Mouse (Mus musculus) gastrocnemius, postnatal 4 days (tissue): ENCODE measurements around the gene Mocs1. TPM values are rescaled to one million over a fixed set of nuclear protein-coding genes. Genes with fewer than 3 reads are reported as not detected.
A peak's percentile ranks its signal among the peaks of the same experiment; 100 is the strongest.

Experiments used
- DNase-seq, 2 experiments: peaks; one replicate each; pipeline ENCODE4 v3.0.0; 2021 to 2022; ENCODE audit warnings: low spot score in 2 of 2, mixed read lengths in 2 of 2
- long read RNA-seq, 2 experiments: library from polyadenylated mRNA; stranded (forward); transcript quantifications; one replicate each; pipeline ENCODE4 v2.0.0; 2021
- total RNA-seq, 2 experiments: library from RNA; stranded (reverse); gene quantifications; 2 replicates each; pipeline ENCODE4 v1.2.3; 2021

The Mocs1 gene
- total RNA-seq, result 10 to 100 TPM; 20.3 to 20.8 TPM
- long read RNA-seq, experiment 1, partial matches to known transcripts, result 0 of 4 reads
- long read RNA-seq, experiment 1, other reads (novel, unspliced or antisense), result 4 of 4 reads
- long read RNA-seq, experiment 2, partial matches to known transcripts, result 1 of 5 reads
- long read RNA-seq, experiment 2, other reads (novel, unspliced or antisense), result 4 of 5 reads

GRCm38 (mm10) chr17:49428239-49428688, at the start of gene Mocs1:
Mocs1 (plus strand) TSS chr17:49428362.
- DNase-seq, result peak; percentile 75 to 92

DNA sequence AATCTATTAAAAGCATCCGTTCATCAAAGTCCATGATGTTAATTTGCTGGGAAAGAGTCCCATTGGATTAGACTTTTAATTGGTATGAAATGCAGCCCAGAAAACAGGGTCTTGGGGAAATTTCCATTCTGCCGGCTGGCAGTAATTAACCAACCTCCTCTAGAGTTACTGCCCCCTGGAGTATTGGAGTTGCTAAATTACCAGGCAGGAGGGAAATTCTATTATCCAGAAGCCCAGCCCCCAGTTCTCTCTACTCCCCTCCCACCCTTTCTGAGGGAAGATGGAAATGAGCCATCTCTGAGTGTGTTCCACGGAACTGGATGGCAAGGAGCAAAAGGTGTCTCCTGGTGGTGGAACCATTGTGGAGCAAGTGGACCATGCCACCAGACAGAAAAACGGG, 48.5 kb upstream of the Mocs1 start:
- DNase-seq, result no peak

- no peak for DNase-seq
These were observed 43.8 kb upstream of the Mocs1 start for GRCm38 (mm10) chr17:49384217-49384943.

GRCm38 (mm10) chr17:49387741-49388140, 40.4 kb upstream of the Mocs1 start:
- no peak for DNase-seq

DNA sequence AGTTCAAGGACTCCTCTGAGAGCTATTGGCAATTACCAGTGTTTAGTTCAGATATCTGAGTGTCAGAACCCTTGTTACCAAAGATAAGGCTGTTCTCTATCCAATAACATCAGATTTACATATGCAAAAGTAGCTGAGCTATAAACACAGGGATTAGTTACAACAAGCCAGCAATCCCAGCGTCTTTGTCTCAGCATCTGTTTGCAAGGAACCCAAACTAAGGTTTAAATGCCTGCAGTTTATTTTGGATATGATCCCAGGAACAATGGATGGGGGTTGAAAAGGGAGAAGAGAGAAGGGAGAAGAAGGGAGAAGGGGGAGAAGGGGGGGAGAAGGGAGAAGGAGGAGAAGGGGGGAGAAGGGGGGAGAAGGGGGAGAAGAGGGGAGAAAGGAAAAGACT, 35.4 kb upstream of the Mocs1 start:
- no peak for DNase-seq

DNA sequence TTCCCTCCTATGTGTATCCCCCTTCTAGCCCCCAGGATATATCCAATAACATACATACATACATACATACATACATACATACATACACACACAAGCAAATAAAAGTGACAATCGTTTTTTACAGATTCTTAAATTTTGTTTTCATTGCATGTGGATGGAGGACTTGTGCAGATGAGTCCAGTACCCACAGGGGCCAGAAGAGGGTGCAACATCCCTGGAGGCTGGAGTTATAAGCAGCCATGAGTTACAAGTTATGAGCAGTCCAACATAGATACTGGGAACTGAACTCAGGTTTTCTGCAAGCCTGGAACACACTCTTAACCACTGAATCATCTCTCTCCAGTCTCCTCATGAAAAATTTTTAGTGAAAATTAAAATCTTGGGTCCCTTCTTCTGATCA, 33.3 kb upstream of the Mocs1 start:
- DNase-seq, result no peak

- no peak for DNase-seq
These were observed 28.6 kb upstream of the Mocs1 start for GRCm38 (mm10) chr17:49399605-49400004.

- peak; percentile 33 to 59 for DNase-seq
These were observed 28.0 kb upstream of the Mocs1 start for GRCm38 (mm10) chr17:49400130-49400529.

DNA sequence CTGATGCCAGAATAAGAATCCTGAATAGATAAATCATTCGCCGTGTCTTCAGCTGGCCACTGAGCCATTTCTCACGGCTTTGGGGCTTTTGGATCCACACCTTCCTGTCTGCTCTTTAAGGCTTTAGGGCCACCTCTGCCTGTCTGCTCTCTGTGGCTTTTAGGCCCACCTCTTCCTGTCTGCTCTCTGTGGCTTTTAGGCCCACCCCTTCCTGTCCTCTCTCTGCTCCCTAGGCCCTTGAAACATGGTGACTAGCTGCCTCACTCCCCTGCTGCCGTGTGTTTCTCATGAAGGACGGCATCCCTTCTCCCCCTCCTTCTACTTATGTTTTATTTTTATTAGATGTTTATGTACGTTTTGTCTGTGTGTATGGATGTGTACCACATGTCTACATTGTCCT, 25.0 kb upstream of the Mocs1 start:
- no peak for DNase-seq

GRCm38 (mm10) chr17:49405927-49406326, 22.2 kb upstream of the Mocs1 start:
- no peak for DNase-seq

GRCm38 (mm10) chr17:49412974-49413373, 15.2 kb upstream of the Mocs1 start:
- DNase-seq, result no peak

DNA sequence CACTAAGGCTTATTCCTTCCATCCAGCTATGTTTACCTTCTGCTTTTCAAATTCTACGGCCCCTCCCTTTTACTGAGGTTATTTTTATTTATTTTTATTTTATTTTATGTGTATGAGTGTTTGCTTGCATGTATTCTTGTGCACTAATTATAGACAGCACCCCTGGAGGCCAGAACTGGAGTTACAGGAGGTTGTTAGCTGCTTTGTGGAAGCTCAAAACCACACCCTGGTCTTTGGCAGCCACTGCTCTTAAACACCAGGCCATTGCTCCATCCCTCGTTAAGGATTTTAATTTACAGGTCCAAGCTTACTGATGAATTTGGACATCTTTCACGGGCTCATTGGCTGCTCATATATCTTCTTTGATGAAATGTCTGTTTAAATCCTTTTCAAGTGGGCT, 14.6 kb upstream of the Mocs1 start:
- no peak for DNase-seq

DNA sequence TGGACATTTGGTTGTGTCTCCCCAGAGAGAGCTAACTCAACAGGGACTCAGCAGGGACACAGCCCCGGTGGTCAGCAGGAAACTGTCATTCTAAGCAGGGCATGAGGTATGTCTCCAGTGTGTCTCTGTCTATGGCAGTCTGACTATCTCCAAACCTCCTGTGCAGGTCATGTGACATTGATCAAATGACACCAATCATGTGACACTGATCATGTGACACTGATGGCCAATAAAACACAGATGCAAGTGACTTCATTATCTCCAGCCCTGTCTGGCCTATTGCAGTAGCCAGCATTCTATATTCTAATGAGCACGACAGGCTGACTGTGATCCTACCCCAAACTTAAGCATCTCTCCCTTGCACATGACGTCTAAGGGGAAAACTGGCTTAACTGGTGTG, 11.9 kb upstream of the Mocs1 start:
- DNase-seq, result no peak

GRCm38 (mm10) chr17:49419813-49420212, 8.3 kb upstream of the Mocs1 start:
- DNase-seq, result no peak

DNA sequence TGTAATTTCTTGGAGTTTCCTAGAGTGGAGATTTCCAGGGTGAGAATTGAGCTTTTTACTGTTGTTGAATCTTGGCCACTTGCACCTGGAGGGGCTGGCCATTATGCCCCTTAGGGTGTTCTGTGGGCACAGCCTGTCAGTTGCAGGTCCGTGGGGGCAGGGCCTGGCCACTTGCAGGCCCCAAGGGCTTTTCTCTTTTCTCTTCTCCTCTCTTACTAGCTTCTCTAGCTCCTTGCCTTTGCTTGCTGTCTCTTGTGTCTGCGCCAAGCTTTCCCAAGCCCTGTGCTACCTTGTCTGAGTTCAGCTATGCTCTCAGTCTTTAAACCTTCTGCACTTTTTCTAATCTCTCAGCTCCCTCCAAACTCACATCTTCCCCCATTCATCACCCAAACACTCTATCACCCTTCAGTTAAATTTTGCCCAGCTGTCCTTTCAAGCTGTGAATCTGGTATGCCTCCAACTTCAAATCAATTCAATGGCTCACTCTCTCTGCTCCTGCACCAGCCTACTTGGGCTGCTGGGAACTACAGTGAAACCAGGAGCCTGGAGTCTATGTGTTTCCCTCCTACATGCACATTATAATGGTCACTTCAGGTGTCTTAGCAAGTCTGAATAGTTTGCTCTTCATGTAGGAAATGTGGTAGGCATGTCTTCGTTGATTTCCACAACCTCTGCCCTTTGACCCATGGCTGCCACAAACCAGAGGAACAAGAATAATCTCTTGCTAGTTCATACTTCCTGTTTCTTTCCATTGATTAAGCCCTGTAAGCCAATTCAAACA, 5.7 kb upstream of the Mocs1 start:
- DNase-seq, result no peak

- no peak for DNase-seq
These were observed 5.2 kb upstream of the Mocs1 start for GRCm38 (mm10) chr17:49423067-49423325.

DNA sequence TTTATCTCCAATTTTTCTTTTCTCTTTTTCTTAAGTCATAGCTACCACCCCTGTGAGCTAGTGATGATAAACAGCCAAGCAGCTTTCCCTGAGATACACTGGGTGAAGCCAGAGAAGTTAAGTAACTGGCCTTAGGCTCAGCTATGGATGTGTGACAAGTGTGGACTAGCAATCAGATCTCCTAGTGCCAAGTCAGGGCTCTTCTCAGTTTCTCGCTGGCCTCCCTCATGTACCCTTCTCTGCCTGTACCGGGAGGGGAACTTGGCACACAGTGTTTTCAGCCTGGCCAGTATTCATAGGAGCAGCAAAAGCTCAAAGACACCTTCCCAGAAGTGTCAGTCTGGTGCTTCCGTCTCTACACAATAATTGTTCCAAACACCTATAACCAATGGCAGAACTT, 4.3 kb upstream of the Mocs1 start:
- no peak for DNase-seq

- DNase-seq, result no peak
These were observed 427 bp upstream of the Mocs1 start for GRCm38 (mm10) chr17:49427631-49428238.

DNA sequence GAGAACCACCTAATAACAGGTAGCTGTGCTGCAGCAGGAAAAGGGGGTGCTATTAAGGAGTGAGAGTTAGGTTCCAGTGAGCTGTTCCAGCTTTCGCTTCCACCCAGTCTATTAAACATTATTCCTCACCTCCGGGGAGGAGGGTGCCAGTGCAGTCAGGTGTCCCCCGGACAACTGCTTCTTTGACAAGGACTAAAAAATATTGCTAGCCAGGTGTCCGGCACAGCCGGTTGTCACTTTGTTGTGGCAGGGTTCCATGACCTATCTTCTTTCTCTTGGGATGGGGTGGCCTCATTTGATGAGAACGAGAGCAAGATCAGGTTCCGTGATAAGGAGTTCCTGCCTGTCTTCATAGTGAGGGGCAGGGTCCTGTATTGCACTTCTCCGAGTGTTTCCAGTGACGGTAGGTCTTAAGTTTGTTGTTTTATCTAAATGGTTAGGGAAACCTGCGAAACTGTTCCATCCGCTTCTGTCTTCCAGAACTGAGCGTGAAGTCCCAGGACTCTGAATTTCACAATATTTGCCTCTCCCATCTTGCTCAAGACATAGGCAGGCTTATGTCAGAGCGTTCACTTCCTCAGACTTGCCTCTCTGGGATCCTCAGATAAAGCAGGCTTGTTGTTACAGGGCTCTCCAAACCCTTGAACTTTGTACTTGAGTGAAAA, 721 bp downstream of the Mocs1 start:
- DNase-seq, result no peak

DNA sequence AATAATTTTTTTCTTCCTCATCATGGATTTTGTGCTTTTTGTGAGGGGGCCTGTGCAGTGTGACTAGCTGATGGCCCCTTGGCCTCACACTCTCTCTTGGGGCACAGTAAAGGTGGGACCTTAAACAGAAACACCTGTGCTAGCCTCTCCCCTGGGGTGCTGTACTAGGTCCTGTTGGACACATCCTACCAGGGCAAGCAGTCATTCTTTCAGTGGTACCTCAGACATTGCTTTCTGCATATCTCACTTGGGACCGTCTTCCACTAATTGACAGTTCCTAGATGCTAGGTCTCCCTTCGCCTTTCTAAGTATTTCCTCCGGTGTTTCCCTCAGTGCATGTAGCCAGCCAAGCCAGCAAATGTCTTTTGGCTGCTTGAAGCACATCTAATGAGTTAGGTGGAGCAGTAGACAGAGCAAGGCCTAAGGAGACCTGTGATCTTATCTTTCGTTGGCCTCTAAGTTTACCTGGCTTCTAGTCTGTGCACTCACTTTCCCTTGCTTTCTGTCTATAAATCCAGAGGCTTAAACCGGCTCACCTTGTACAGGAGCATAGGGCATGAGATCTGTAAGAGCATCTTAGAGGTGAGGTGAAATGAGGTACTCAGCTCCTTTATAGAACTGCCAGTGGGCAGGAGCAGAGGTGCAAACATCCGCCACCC, 1.4 kb downstream of the Mocs1 start:
- DNase-seq, result no peak

- DNase-seq, result no peak
These were observed 2.0 kb downstream of the Mocs1 start for GRCm38 (mm10) chr17:49430136-49430535.
